Mouse (Mus musculus) kidney, adult 18-20 months (tissue): ENCODE measurements at regions not wholly inside any gene's neighbourhood (a gene's known extent, or its start where the extent isn't known, plus 50 kb on each side); places are given as distances from the start of the nearest gene placed in this dataset.

Source experiments
- DNase-seq: peaks from one replicate; pipeline ENCODE4 v3.0.0; 2021

GRCm38 (mm10) chr11:23171760-23172159 is 84.1 kb upstream of the Xpo1 start:
- DNase-seq: no peak

- DNase-seq: no peak
These were observed 74.2 kb upstream of the Xpo1 start for GRCm38 (mm10) chr11:23181647-23182046.

- DNase-seq: no peak
These were observed 70.6 kb upstream of the Xpo1 start for GRCm38 (mm10) chr11:23185211-23185610.

GRCm38 (mm10) chr11:23201701-23202449 is 54.0 kb upstream of the Xpo1 start:
- no peak for DNase-seq

- no peak for DNase-seq
These were observed 52.3 kb upstream of the Xpo1 start for GRCm38 (mm10) chr11:23203566-23203965.

- DNase-seq: no peak
These were observed 51.8 kb upstream of the Xpo1 start for GRCm38 (mm10) chr11:23204041-23204440.
